Mouse (Mus musculus) hindbrain, embryonic 14.5 days (tissue): ENCODE data around the gene Ccdc9b. TPM values are rescaled to one million over a fixed set of nuclear protein-coding genes. Genes with fewer than 3 reads are reported as not detected.

Source experiments
- ATAC-seq: fragments of 200-750 bp; cut with Nextera tagmentation; 2 replicates; pipeline ENCODE4 v1.8.0; 2017; ENCODE audit warnings: moderate number of reproducible peaks, mild to moderate bottlenecking, moderate TSS enrichment, moderate library complexity; ENCODE audit not compliant: low FRiP score
- DNase-seq: peaks from one replicate; pipeline ENCODE4 v3.0.0-alpha.2; 2015; ENCODE audit warnings: low spot score
- H3K27ac ChIP-seq: fragments of 300-500 bp; sonication (generic); 2 replicates; pipeline ENCODE4 v1.5.1; 2014; ENCODE audit warnings: mild to moderate bottlenecking, moderate library complexity
- H3K27me3 ChIP-seq: fragments of 300-500 bp; sonication (generic); 2 replicates; pipeline ENCODE4 v1.6.1; 2014; ENCODE audit warnings: mild to moderate bottlenecking, low read length, mixed read lengths; ENCODE audit not compliant: control insufficient read depth, insufficient read depth
- H3K36me3 ChIP-seq: fragments of 300-500 bp; sonication (generic); replicated peaks from 2 replicates; pipeline ENCODE4 v1.6.1; 2014; ENCODE audit not compliant: control insufficient read depth, insufficient read depth
- H3K4me1 ChIP-seq: fragments of 300-500 bp; sonication (generic); replicated peaks from 2 replicates; pipeline ENCODE4 v1.6.1; 2014; ENCODE audit warnings: antibody characterized with exemption, low read length, mixed read lengths; ENCODE audit not compliant: control insufficient read depth, insufficient read depth
- H3K4me2 ChIP-seq: fragments of 300-500 bp; sonication (generic); replicated peaks from 2 replicates; pipeline ENCODE4 v1.6.1; 2014; ENCODE audit warnings: mild to moderate bottlenecking, moderate library complexity
- H3K4me3 ChIP-seq: fragments of 300-500 bp; sonication (generic); replicated peaks from 2 replicates; pipeline ENCODE4 v1.5.1; 2014; ENCODE audit warnings: mild to moderate bottlenecking, low read length
- H3K9ac ChIP-seq: fragments of 300-500 bp; sonication (generic); 2 replicates; pipeline ENCODE4 v1.6.1; 2014
- H3K9me3 ChIP-seq: fragments of 300-500 bp; sonication (generic); 2 replicates; pipeline ENCODE4 v1.6.1; 2016; ENCODE audit warnings: low read length; ENCODE audit not compliant: control insufficient read depth
- WGBS: fragments of 180-500 bp; shearing (Covaris S2); extraction: QIAGEN DNeasy Blood & Tissue Kit; methylation state at CpG from one replicate; pipeline ENCODE4 v1.1.7; 2014; 5-methylcytosine and 5-hydroxymethylcytosine counted together
- polyA plus RNA-seq: library from polyadenylated mRNA; unstranded; fragments of >200 nt; fragmentation: Nextera tagmentation; extraction: Ambion mirVana; gene quantifications from 2 replicates; pipeline ENCODE4 v1.2.1, GENCODE M21; 2014

Gene Ccdc9b
- polyA plus RNA-seq, 1 experiment from 2014 or later: 0.87 TPM

DNA sequence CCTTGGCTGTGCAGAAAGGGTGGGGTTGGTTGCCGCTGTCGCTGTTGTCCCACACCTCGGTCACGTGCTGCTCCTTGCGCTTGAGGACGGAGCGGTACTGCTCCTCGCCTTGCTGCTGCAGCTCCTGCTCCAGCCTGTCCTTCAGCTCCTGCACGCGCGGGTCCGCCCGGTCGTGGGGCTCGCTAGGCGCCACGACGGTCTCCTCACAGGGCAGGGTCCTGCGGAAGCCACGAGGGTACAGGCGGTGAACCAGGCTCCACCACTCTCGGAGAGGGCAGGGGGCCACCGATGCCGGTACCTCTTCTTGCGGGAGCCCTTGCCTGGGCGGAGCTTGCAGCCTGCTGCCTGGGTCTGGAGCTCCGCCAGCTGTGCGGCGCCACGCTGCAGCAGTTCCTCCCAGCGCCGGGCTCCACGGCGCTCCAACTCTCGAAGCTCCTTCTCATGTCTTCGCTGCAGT lies 51.4 kb downstream of the Ccdc9b start:
- H3K36me3 ChIP-seq: no peaks in the 10 kb centered on the region
- H3K9ac ChIP-seq: peak overlapping the region; percentile 57
- peak overlapping the region; percentile 86 for H3K4me2 ChIP-seq
- DNase-seq: peak; percentile 72
- H3K4me3 ChIP-seq: peak overlapping the region; percentile 39
- H3K27ac ChIP-seq: no peak overlapping the region
- H3K27me3 ChIP-seq: peaks cover 65% of the 10 kb centered on the region
- no peaks in the 10 kb centered on the region for H3K9me3 ChIP-seq
- H3K4me1 ChIP-seq: peaks cover 9% of the 10 kb centered on the region
- peak; percentile 73; the same call in 1 of the 2 replicates for ATAC-seq
- under 1% methylated on average over 36 of the region's 36 CpGs for WGBS

DNA sequence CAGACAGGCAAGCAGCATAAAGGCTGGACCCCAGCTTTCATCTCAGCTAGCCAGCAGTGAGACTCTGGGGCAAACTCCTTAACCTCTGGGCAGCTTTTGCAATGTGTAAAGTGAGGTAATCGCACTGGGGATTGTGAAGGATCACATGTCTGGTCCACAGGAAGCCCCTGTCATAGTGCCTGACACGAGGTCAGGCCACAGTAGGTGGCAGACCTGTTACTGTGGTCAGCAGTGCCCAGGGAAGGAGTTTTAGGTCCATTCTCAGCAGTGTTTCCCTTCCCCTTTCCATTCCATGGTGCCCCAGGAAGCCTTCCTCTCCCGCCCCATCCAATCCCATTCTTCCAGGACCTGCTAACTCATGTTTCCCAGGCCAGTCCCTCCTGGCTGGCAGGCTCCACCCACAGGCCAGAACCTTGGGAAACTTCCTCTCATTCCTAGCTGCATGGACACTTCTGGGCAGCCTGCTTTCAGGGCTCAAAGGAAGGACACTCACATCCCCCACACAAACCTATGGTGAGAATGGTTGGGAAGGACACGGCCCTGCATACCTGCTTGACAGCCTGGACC lies 52.7 kb downstream of the Ccdc9b start:
- Histone ChIP-seq H3K27me3 (peaks cover 78% of the 10 kb centered on the region), H3K4me2 (no peak overlapping the region), H3K27ac (no peak overlapping the region), H3K9ac (no peak overlapping the region), H3K9me3 (no peaks in the 10 kb centered on the region), H3K4me1 (peaks cover 9% of the 10 kb centered on the region), H3K4me3 (no peak overlapping the region), H3K36me3 (no peaks in the 10 kb centered on the region)
- DNase-seq: no peak
- ATAC-seq: no peak
- WGBS: 45% methylated on average over 4 of the region's 4 CpGs

DNA sequence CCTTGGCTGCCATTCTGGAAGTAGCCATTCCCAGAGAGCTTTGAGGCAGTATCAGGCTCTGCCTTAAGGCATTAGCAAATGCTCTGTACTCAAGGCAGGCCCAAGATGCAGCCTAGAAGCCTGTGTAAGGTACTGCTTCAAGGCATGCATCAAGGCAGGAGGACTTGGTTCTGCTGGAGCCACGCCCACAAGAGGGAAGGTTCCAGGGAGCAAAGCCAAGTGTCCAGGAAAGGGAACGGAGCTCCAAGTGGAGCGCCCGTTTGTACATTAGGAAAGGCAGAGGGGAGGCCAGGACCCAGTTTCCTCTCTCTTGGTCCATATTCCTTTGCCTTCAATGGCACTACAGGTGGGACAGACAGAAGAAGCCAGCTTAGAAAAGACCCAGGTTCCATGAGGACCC lies 54.0 kb downstream of the Ccdc9b start:
- no peaks in the 10 kb centered on the region for H3K9me3 ChIP-seq
- no peak overlapping the region for H3K9ac ChIP-seq
- no peak overlapping the region for H3K4me3 ChIP-seq
- ATAC-seq (no peak), DNase-seq (no peak)
- peaks cover 91% of the 10 kb centered on the region for H3K27me3 ChIP-seq
- H3K27ac ChIP-seq: no peak overlapping the region
- peaks cover 16% of the 10 kb centered on the region for H3K4me1 ChIP-seq
- WGBS: 82% methylated on average over 4 of the region's 4 CpGs
- no peaks in the 10 kb centered on the region for H3K36me3 ChIP-seq
- H3K4me2 ChIP-seq: no peak overlapping the region

DNA sequence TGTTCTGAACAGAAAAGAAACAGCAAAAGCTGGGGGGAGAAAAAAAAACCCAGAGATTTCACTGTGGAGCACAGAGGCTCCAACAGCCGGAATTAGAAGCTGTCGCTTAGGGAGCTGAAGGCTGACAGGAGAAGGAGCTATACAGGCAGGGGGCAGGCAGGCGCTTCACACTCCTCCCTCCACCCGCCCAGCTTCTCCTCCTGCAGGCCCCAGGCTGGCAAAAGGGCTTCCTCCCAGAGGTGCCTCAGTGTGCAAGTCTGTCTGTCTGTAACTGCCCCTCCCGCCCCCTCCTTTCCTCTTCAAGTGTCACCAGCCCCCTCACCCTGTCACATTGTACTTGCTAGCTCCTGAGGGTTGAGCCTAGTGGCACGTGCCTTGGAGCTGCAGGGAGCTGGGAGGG lies 56.0 kb downstream of the Ccdc9b start:
- no peaks in the 10 kb centered on the region for H3K9me3 ChIP-seq
- H3K9ac ChIP-seq: no peak overlapping the region
- H3K4me2 ChIP-seq: no peak overlapping the region
- 6% methylated on average over 6 of the region's 6 CpGs for WGBS
- DNase-seq: no peak
- H3K4me3 ChIP-seq: no peak overlapping the region
- H3K4me1 ChIP-seq: peaks cover 28% of the 10 kb centered on the region
- H3K27me3 ChIP-seq: peaks cover 96% of the 10 kb centered on the region
- H3K27ac ChIP-seq: no peak overlapping the region
- no peaks in the 10 kb centered on the region for H3K36me3 ChIP-seq
- no peak for ATAC-seq

Other genes with a start within 250 kb of the Ccdc9b start
- gene Bmf, start 213.0 kb downstream of the Ccdc9b start, polyA plus RNA-seq: 3.3 and 3.8 TPM in 2 replicates
- gene Bub1b, start 164.4 kb downstream of the Ccdc9b start, polyA plus RNA-seq: 11.8 and 15.6 TPM in 2 replicates
- gene Pak6, start 99.4 kb downstream of the Ccdc9b start, polyA plus RNA-seq: 39.9 and 41.7 TPM in 2 replicates
- not detected in 2 replicates for gene Ankrd63, start 58.7 kb downstream of the Ccdc9b start, polyA plus RNA-seq
- 0.54 and 0.69 TPM in 2 replicates for gene Plcb2, start 34.2 kb downstream of the Ccdc9b start, polyA plus RNA-seq
- 29.5 and 30.6 TPM in 2 replicates for gene Inafm2, start 16.9 kb downstream of the Ccdc9b start, polyA plus RNA-seq
- not detected in 2 replicates for gene Phgr1, start 10.1 kb upstream of the Ccdc9b start, polyA plus RNA-seq
- gene Disp2, start 17.1 kb upstream of the Ccdc9b start, polyA plus RNA-seq: 65.8 and 79.2 TPM in 2 replicates
- gene Knstrn, start 51.3 kb upstream of the Ccdc9b start, polyA plus RNA-seq: 16.1 and 25.1 TPM in 2 replicates
- gene Ivd, start 99.3 kb upstream of the Ccdc9b start, polyA plus RNA-seq: 36.4 and 38.1 TPM in 2 replicates
- gene Bahd1, start 137.7 kb upstream of the Ccdc9b start, polyA plus RNA-seq: 2.0 and 2.7 TPM in 2 replicates
- gene Chst14, start 163.8 kb upstream of the Ccdc9b start, polyA plus RNA-seq: 7.7 and 8.7 TPM in 2 replicates